In genomic region chr14:11510173-11510572, GRCm38 (mm10) we compare ENCODE assay signal across 19 mouse cellular contexts. TPM values are rescaled to one million over a fixed set of nuclear protein-coding genes. Genes with fewer than 3 reads are reported as not detected.
A peak's percentile ranks its signal among the peaks of the same experiment; 100 is the strongest.
DNase-seq lines count a peak whose midpoint lies in the region; ATAC-seq lines count a peak whose summit lies in the region.
"Had no signal": no experiment of that assay in that cellular context is flagged by ENCODE, and none has a peak within 500 bp of the region (broad histone marks: within the 10 kb centered on the region; RNA-seq: fewer than 3 reads in every experiment).

No protein-coding gene starts in this region.

- no peaks in the 10 kb centered on the region for H3K36me3 ChIP-seq in heart, embryonic 12.5 days
- H3K36me3 ChIP-seq in limb, embryonic 10.5 days = no peaks in the 10 kb centered on the region
- H3K36me3 ChIP-seq: G1E; midbrain, embryonic 10.5 days; stomach, embryonic 15.5 days had no signal

- H3K4me1 ChIP-seq in heart, embryonic 12.5 days (replicated peaks) = peaks cover 4% of the 10 kb centered on the region; the same call in 1 of the 2 replicates
- no peaks in the 10 kb centered on the region; the same call in 1 of the 2 replicates for H3K4me1 ChIP-seq in limb, embryonic 10.5 days
- H3K4me1 ChIP-seq: midbrain, embryonic 10.5 days; stomach, embryonic 15.5 days had no signal

- no peak for ATAC-seq in heart, embryonic 12.5 days (ENCODE audit: insufficient number of reproducible peaks, low FRiP score)
- ATAC-seq: forebrain, embryonic 16.5 days; intestine, postnatal 0 days had no signal

- H3K9ac ChIP-seq in heart, embryonic 12.5 days = no peak overlapping the region
- H3K9ac ChIP-seq: hindbrain, embryonic 14.5 days; liver, embryonic 14.5 days; stomach, embryonic 15.5 days had no signal

- 39% methylated on average over 1 of the region's 1 CpGs for WGBS in heart, embryonic 12.5 days
- 79% methylated on average over 1 of the region's 1 CpGs for WGBS in limb, embryonic 10.5 days

- DNase-seq in heart, adult 11 months = peak; percentile 97
- peak; percentile 32 for DNase-seq in ovary, postnatal 36 days (ENCODE audit: low spot score)
- DNase-seq in ovary, postnatal 14 days (ENCODE audit: low spot score) = no peak
- DNase-seq in heart, adult 9 months (ENCODE audit: low spot score in 2 of 2) = peak; percentile 66 to 72
- no peak for DNase-seq in limb, embryonic 10.5 days (ENCODE audit: low spot score)
- no peak for DNase-seq in right cerebral cortex, adult 2 months (ENCODE audit: low spot score in 2 of 2)
- DNase-seq: cerebellum, adult 9-10 months; gastrocnemius, postnatal 25 days; lung, postnatal 14 days; thymus, postnatal 4 days had no signal

- 0 out of 2 replicates have a peak, but pooled peaks cover 4% of the 10 kb centered on the region for H3K9me3 ChIP-seq in heart, embryonic 12.5 days (replicated peaks)
- H3K9me3 ChIP-seq in limb, embryonic 10.5 days (replicated peaks) = no peaks in the 10 kb centered on the region
- H3K9me3 ChIP-seq: G1E; midbrain, embryonic 10.5 days; stomach, embryonic 15.5 days had no signal

- H3K27ac ChIP-seq in heart, embryonic 12.5 days (ENCODE audit: poor library complexity, severe bottlenecking) = no peak overlapping the region
- no peak overlapping the region for H3K27ac ChIP-seq in limb, embryonic 10.5 days
- H3K27ac ChIP-seq: hindbrain, embryonic 14.5 days; liver, embryonic 14.5 days; midbrain, embryonic 10.5 days; stomach, embryonic 15.5 days had no signal

- H3K27me3 ChIP-seq in heart, embryonic 12.5 days (replicated peaks) = no peaks in the 10 kb centered on the region
- H3K27me3 ChIP-seq in limb, embryonic 10.5 days (ENCODE audit: low read depth, poor library complexity, severe bottlenecking) = no peaks in the 10 kb centered on the region
- H3K27me3 ChIP-seq: stomach, embryonic 15.5 days had no signal

- H3K4me3 ChIP-seq in heart, embryonic 12.5 days = no peak overlapping the region
- H3K4me3 ChIP-seq in limb, embryonic 10.5 days = no peak overlapping the region
- H3K4me3 ChIP-seq: erythroblast, embryonic 14.5 days; midbrain, embryonic 10.5 days; stomach, embryonic 15.5 days had no signal

- H3K4me2 ChIP-seq in heart, embryonic 12.5 days = no peak overlapping the region
- H3K4me2 ChIP-seq: hindbrain, embryonic 14.5 days; stomach, embryonic 15.5 days had no signal

RNA-seq across cellular contexts. Expression of gene Ptprg, which starts 43.2 kb away (rescaled TPM):
- polyA plus RNA-seq in heart, embryonic 12.5 days (2016; fragmentation: Nextera tagmentation; extraction: Ambion mirVana) = 17.8 and 25.9 TPM in 2 replicates
- 40.3 and 42.8 TPM in 2 replicates for polyA plus RNA-seq in limb, embryonic 10.5 days (2016; fragmentation: Nextera tagmentation; extraction: Ambion mirVana)
- polyA plus RNA-seq: erythroblast, embryonic 14.5 days; G1E had no signal

Comparison
In these comparisons a context has a peak if more than half of its experiments do, and no peak if none do; other contexts are left out.
1. DNase-seq: peak in heart, adult 11 months (single experiment), ovary, postnatal 36 days (single experiment) and heart, adult 9 months (2 of 2); none in ovary, postnatal 14 days (single experiment), limb, embryonic 10.5 days (single experiment) and right cerebral cortex, adult 2 months (0 of 2).